Mouse (Mus musculus): ENCODE measurements at regions not wholly inside any gene's neighbourhood (a gene's known extent, or its start where the extent isn't known, plus 50 kb on each side); places are given as distances from the start of the nearest gene placed in this dataset.
"Not testable (repeated sequence)": the region's sequence is repeated elsewhere in the genome, so short reads cannot be mapped to it uniquely, and the experiment has no call there.

DNA sequence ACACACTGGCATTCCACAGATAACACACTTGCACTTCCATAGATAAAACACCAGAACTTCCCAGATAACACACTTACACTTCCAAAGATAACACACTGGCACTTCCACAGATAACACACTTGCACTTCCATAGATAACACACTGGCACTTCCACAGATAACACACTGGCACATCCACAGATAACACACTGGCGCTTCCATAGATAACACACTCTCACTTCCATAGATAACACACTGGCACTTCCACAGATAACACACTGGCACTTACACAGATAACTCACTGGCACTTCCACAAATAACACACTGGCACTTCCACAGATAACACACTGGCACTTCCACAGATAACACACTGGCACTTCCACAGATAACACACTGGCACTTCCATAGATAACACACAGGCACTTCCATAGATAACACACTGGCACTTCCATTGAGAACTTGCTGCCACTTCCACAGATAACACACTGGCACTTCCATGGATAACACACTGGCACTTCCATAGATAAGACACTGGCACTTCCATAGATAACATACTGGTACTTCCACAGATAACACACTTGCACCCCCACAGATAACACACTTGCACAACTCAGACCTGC lies 170.0 kb upstream of the Afdn start:
- H3K27ac ChIP-seq (ENCODE audit: low read length); H3K4me2 ChIP-seq (ENCODE audit: low read depth, low read length); ATAC-seq (ENCODE audit: low read depth); H3K4me3 ChIP-seq (ENCODE audit: low read depth, low read length); H3K36me3 ChIP-seq (ENCODE audit: control insufficient read depth, insufficient read depth); H3K27me3 ChIP-seq (ENCODE audit: control insufficient read depth, insufficient read depth, low read depth, low read length); H3K9ac ChIP-seq (ENCODE audit: low read depth, low read length); H3K4me1 ChIP-seq (ENCODE audit: control insufficient read depth, low read depth, low read length): not testable (repeated sequence)
- peaks cover 10% of the 10 kb centered on the region for H3K9me3 ChIP-seq (replicated peaks; ENCODE audit: control insufficient read depth, low read length)
- WGBS (ENCODE audit: insufficient replicate concordance), result 43% methylated on average over 1 of the region's 1 CpGs

All from liver, embryonic 16.5 days (tissue).